Mouse (Mus musculus) hindbrain, embryonic 15.5 days (tissue): ENCODE data around the gene Sgms1. TPM values are rescaled to one million over a fixed set of nuclear protein-coding genes. Genes with fewer than 3 reads are reported as not detected.

ENCODE experiments used
- ATAC-seq: fragments of 200-750 bp; cut with Nextera tagmentation; 2 replicates; pipeline ENCODE4 v1.8.0; 2017; ENCODE audit warnings: low read depth, moderate number of reproducible peaks, moderate TSS enrichment; ENCODE audit not compliant: low FRiP score
- H3K27ac ChIP-seq: fragments of 300-500 bp; sonication (generic); replicated peaks from 2 replicates; pipeline ENCODE4 v1.5.1; 2015; ENCODE audit warnings: mild to moderate bottlenecking, inconsistent platforms
- H3K27me3 ChIP-seq: fragments of 300-500 bp; sonication (generic); 2 replicates; pipeline ENCODE4 v1.6.1; 2015; ENCODE audit warnings: control low read depth, inconsistent platforms
- H3K36me3 ChIP-seq: fragments of 300-500 bp; sonication (generic); 2 replicates; pipeline ENCODE4 v1.6.1; 2015; ENCODE audit warnings: control low read depth, inconsistent platforms
- H3K4me1 ChIP-seq: fragments of 300-500 bp; sonication (generic); replicated peaks from 2 replicates; pipeline ENCODE4 v1.6.1; 2015; ENCODE audit warnings: control low read depth, inconsistent platforms
- H3K4me2 ChIP-seq: fragments of 300-500 bp; sonication (generic); 2 replicates; pipeline ENCODE4 v1.6.1; 2015; ENCODE audit warnings: moderate library complexity, mild to moderate bottlenecking, inconsistent platforms
- H3K4me3 ChIP-seq: fragments of 300-500 bp; sonication (generic); 2 replicates; pipeline ENCODE4 v1.5.1; 2015; ENCODE audit warnings: mild to moderate bottlenecking, inconsistent platforms
- H3K9ac ChIP-seq: fragments of 300-500 bp; sonication (generic); 2 replicates; pipeline ENCODE4 v1.6.1; 2015; ENCODE audit warnings: inconsistent platforms
- H3K9me3 ChIP-seq: fragments of 300-500 bp; sonication (generic); 2 replicates; pipeline ENCODE4 v1.6.1; 2016; ENCODE audit warnings: control low read depth, inconsistent platforms
- WGBS: fragments of 180-500 bp; shearing (Covaris S2); methylation state at CpG from one replicate; pipeline ENCODE4 v1.1.7; 2015; 5-methylcytosine and 5-hydroxymethylcytosine counted together
- polyA plus RNA-seq: library from polyadenylated mRNA; unstranded; fragments of >200 nt; fragmentation: Nextera tagmentation; extraction: Ambion mirVana; gene quantifications from 2 replicates; pipeline ENCODE4 v1.2.1, GENCODE M21; 2015

Sgms1 gene
- polyA plus RNA-seq, 1 experiment from 2014 or later, result 21.7 TPM

GRCm38 (mm10) chr19:32117484-32118018 lies 272.0 kb downstream of the Sgms1 start:
- Histone ChIP-seq H3K27me3 (no peaks in the 10 kb centered on the region), H3K9ac (no peak overlapping the region), H3K36me3 (no peaks in the 10 kb centered on the region), H3K4me1 (no peaks in the 10 kb centered on the region), H3K27ac (no peak overlapping the region), H3K9me3 (no peaks in the 10 kb centered on the region), H3K4me3 (no peak overlapping the region), H3K4me2 (no peak overlapping the region)
- WGBS, result 86% methylated on average over 6 of the region's 6 CpGs
- no peak for ATAC-seq

GRCm38 (mm10) chr19:32111866-32112790 lies 277.4 kb downstream of the Sgms1 start:
- 90% methylated on average over 8 of the region's 8 CpGs for WGBS

GRCm38 (mm10) chr19:32107771-32108306 lies 281.7 kb downstream of the Sgms1 start, which contains the start of gene Asah2:
Gene Asah2, minus strand, starts transcription at chr19:32108211.
- Histone ChIP-seq H3K27me3 (no peaks in the 10 kb centered on the region), H3K9me3 (no peaks in the 10 kb centered on the region), H3K4me2 (peak within 1 kb of the TSS; percentile 85), H3K9ac (peak within 1 kb of the TSS; percentile 78), H3K36me3 (no peaks in the 10 kb centered on the region), H3K27ac (peak within 1 kb of the TSS; percentile 78), H3K4me3 (peak within 1 kb of the TSS; percentile 64), H3K4me1 (peaks cover 9% of the 10 kb centered on the region; the same call in 1 of the 2 replicates)
- WGBS, result 2% methylated on average over 21 of the region's 28 CpGs
- peak; percentile 96 for ATAC-seq

More at GRCm38 (mm10) chr19:32111866-32112790, 277.4 kb downstream of the Sgms1 start:
- ATAC-seq, result no peak
- no peaks in the 10 kb centered on the region for H3K9me3 ChIP-seq
- H3K4me1 ChIP-seq, result 0 out of 2 replicates have a peak, but pooled peaks cover 5% of the 10 kb centered on the region
- no peak overlapping the region for H3K27ac ChIP-seq
- H3K4me3 ChIP-seq, result no peak overlapping the region
- H3K4me2 ChIP-seq, result no peak overlapping the region
- H3K27me3 ChIP-seq, result no peaks in the 10 kb centered on the region
- H3K9ac ChIP-seq, result no peak overlapping the region
- H3K36me3 ChIP-seq, result no peaks in the 10 kb centered on the region

GRCm38 (mm10) chr19:32106750-32107149 lies 282.8 kb downstream of the Sgms1 start:
- no peak for ATAC-seq
- Histone ChIP-seq H3K4me3 (no peak overlapping the region), H3K9ac (no peak overlapping the region), H3K27me3 (no peaks in the 10 kb centered on the region), H3K36me3 (no peaks in the 10 kb centered on the region), H3K27ac (no peak overlapping the region), H3K9me3 (no peaks in the 10 kb centered on the region), H3K4me1 (peaks cover 13% of the 10 kb centered on the region), H3K4me2 (no peak overlapping the region)
- WGBS, result 98% methylated on average over 2 of the region's 2 CpGs

GRCm38 (mm10) chr19:32104217-32104616 lies 285.3 kb downstream of the Sgms1 start:
- no peak overlapping the region for H3K27ac ChIP-seq
- H3K36me3 ChIP-seq, result no peaks in the 10 kb centered on the region
- H3K4me2 ChIP-seq, result no peak overlapping the region
- peaks cover 13% of the 10 kb centered on the region for H3K4me1 ChIP-seq
- 64% methylated on average over 4 of the region's 4 CpGs for WGBS
- H3K9ac ChIP-seq, result no peak overlapping the region
- H3K4me3 ChIP-seq, result no peak overlapping the region
- no peak for ATAC-seq
- no peaks in the 10 kb centered on the region for H3K27me3 ChIP-seq
- no peaks in the 10 kb centered on the region for H3K9me3 ChIP-seq

- Histone ChIP-seq H3K4me2 (peak overlapping the region; percentile 64), H3K9me3 (no peaks in the 10 kb centered on the region), H3K36me3 (no peaks in the 10 kb centered on the region), H3K9ac (peak overlapping the region; percentile 38), H3K4me3 (peak overlapping the region; percentile 44), H3K27me3 (no peaks in the 10 kb centered on the region), H3K4me1 (peaks cover 11% of the 10 kb centered on the region), H3K27ac (peak overlapping the region; percentile 61)
- 4% methylated on average over 9 of the region's 9 CpGs for WGBS
- ATAC-seq, result peak; percentile 75
These were observed 286.6 kb downstream of the Sgms1 start for GRCm38 (mm10) chr19:32102976-32103300.

GRCm38 (mm10) chr19:32102294-32102975 lies 287.1 kb downstream of the Sgms1 start:
- peak overlapping the region; percentile 44 for H3K4me3 ChIP-seq
- peak overlapping the region; percentile 61 for H3K27ac ChIP-seq
- no peaks in the 10 kb centered on the region for H3K27me3 ChIP-seq
- ATAC-seq, result peak; percentile 54
- H3K9me3 ChIP-seq, result no peaks in the 10 kb centered on the region
- peaks cover 8% of the 10 kb centered on the region for H3K4me1 ChIP-seq
- peak overlapping the region; percentile 38 for H3K9ac ChIP-seq
- H3K4me2 ChIP-seq, result peak overlapping the region; percentile 64
- 13% methylated on average over 18 of the region's 18 CpGs for WGBS
- no peaks in the 10 kb centered on the region for H3K36me3 ChIP-seq

- no peak for ATAC-seq
- H3K27ac ChIP-seq, result no peak overlapping the region
- WGBS, result 82% methylated on average over 3 of the region's 3 CpGs
- H3K27me3 ChIP-seq, result no peaks in the 10 kb centered on the region
- no peak overlapping the region for H3K4me3 ChIP-seq
- H3K4me2 ChIP-seq, result no peak overlapping the region
- no peak overlapping the region for H3K9ac ChIP-seq
- peaks cover 8% of the 10 kb centered on the region for H3K4me1 ChIP-seq
- H3K36me3 ChIP-seq, result no peaks in the 10 kb centered on the region
- no peaks in the 10 kb centered on the region for H3K9me3 ChIP-seq
These were observed 290.9 kb downstream of the Sgms1 start for GRCm38 (mm10) chr19:32098582-32098981.

- Histone ChIP-seq H3K9me3 (no peaks in the 10 kb centered on the region), H3K9ac (no peak overlapping the region), H3K36me3 (no peaks in the 10 kb centered on the region), H3K27me3 (no peaks in the 10 kb centered on the region), H3K4me1 (no peaks in the 10 kb centered on the region), H3K4me3 (no peak overlapping the region), H3K4me2 (no peak overlapping the region), H3K27ac (no peak overlapping the region)
- no peak for ATAC-seq
- WGBS, result 84% methylated on average over 4 of the region's 4 CpGs
These were observed 297.2 kb downstream of the Sgms1 start for GRCm38 (mm10) chr19:32092358-32092757.

- no peak overlapping the region for H3K4me3 ChIP-seq
- H3K9ac ChIP-seq, result no peak overlapping the region
- H3K27ac ChIP-seq, result no peak overlapping the region
- no peaks in the 10 kb centered on the region for H3K27me3 ChIP-seq
- no peak overlapping the region for H3K4me2 ChIP-seq
- no peaks in the 10 kb centered on the region for H3K9me3 ChIP-seq
- no peak for ATAC-seq
- no peaks in the 10 kb centered on the region for H3K4me1 ChIP-seq
- no peaks in the 10 kb centered on the region for H3K36me3 ChIP-seq
- 85% methylated on average over 4 of the region's 4 CpGs for WGBS
These were observed 298.7 kb downstream of the Sgms1 start for GRCm38 (mm10) chr19:32090804-32091203.

- ATAC-seq, result no peak
- no peaks in the 10 kb centered on the region for H3K4me1 ChIP-seq
- no peak overlapping the region for H3K4me2 ChIP-seq
- 93% methylated on average over 1 of the region's 1 CpGs for WGBS
- H3K27ac ChIP-seq, result no peak overlapping the region
- H3K27me3 ChIP-seq, result no peaks in the 10 kb centered on the region
- no peaks in the 10 kb centered on the region for H3K9me3 ChIP-seq
- H3K9ac ChIP-seq, result no peak overlapping the region
- H3K36me3 ChIP-seq, result no peaks in the 10 kb centered on the region
- no peak overlapping the region for H3K4me3 ChIP-seq
These were observed 300.9 kb downstream of the Sgms1 start for GRCm38 (mm10) chr19:32088570-32088969.
